Mouse (Mus musculus) spleen, embryonic (tissue): Measurements from ENCODE around the gene Orai3.

Source experiments
- CTCF ChIA-PET: fragments of 350-600 bp; sonication (Branson Sonifier 250); formaldehyde crosslinking; loops from one replicate; lab custom pipeline; 2022; lab: Charles Lee

Gene Orai3

GRCm38 (mm10) chr7:127797076-127797845 lies 27.6 kb downstream of the Orai3 start:
- CTCF ChIA-PET: no interaction called here

DNA sequence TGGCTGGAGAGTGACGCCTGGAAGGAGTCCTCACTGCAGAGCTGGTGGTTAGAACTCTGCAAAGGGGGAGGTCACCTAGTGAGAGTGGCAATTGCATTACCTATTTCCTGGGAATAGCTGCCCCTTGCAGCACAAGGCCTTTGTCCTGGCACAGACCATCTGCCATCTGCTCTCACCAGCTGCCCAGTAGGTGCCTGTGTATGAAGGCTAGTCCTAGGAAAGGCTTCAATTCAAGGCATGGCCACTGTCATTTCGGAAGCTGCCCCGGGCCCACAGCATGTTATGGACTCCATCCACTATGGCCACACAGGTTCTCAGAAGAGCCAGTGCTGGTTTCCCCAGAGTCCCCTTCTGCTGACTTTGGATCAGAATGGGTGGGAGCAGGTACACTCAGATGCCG lies 29.0 kb downstream of the Orai3 start:
- CTCF ChIA-PET: no interaction called here

DNA sequence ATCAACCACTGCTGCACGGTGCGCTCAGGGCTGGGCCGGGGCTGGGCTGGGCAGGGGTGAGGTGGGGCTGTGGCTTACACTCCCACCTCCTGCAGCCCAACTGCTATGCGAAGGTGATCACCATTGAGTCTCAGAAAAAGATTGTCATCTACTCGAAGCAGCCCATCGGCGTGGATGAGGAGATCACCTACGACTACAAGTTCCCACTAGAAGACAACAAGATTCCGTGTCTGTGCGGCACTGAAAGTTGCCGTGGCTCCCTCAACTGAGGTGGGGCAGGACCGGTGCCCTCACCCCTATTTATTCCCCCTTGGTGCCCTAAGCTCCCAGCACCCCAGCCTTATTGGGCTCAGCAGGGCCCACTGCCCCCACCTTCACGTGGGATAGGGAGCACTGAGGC lies 29.6 kb downstream of the Orai3 start:
- CTCF ChIA-PET: no interaction called here

GRCm38 (mm10) chr7:127799738-127800137 lies 30.1 kb downstream of the Orai3 start:
- CTCF ChIA-PET: no interaction called here

DNA sequence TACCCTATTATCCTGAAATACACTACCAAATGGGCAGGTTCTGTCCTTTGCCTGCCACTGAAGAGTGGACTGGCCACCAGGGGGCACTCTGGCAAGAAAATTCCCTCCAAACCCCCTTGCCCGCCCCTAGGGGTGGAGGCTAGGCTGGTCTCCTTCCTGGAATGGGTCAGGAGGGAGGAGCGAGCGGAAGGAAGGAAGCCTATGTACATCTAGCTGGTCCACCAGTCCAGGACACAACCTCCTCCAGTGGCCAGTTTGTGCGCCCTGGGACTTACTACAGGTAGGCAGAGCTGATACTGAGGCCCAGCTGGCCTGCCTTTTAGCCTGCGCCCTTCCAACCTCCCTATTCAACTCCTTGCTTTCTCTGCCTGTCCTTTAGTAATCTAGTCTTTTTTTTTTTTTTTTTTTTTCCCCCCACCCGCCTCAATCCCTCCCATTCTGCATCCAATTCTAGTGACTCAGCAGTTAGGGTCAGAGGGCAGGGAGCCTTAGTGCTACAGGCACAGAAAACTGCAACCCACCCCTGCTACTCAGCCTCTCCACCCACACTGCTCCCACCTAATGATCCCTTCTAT lies 30.9 kb downstream of the Orai3 start, which contains the start of gene Hsd3b7:
Gene Hsd3b7 (plus strand): TSS at position 170 of the 575 bp plus-strand sequence.
- CTCF ChIA-PET: interaction anchor here (0.5 to 1.2 kb wide), 7 partner anchors 8 to 159 kb away, joined by 3 to 12 read pairs (median 4); partner anchors contain the start of gene Kat8

- CTCF ChIA-PET: interaction anchor here (0.5 to 1.2 kb wide), 8 partner anchors 9 to 158 kb away, joined by 3 to 12 read pairs (median 6); partner anchors contain the start of gene Kat8
These were observed 31.5 kb downstream of the Orai3 start for GRCm38 (mm10) chr7:127801010-127801621.

GRCm38 (mm10) chr7:127802313-127802712 lies 32.7 kb downstream of the Orai3 start:
- CTCF ChIA-PET: no interaction called here

GRCm38 (mm10) chr7:127808821-127809220 lies 39.2 kb downstream of the Orai3 start:
- CTCF ChIA-PET: interaction anchor here (0.6 kb wide), 1 partner anchor 66 kb away, joined by 3 read pairs; no protein-coding TSS in a partner anchor

DNA sequence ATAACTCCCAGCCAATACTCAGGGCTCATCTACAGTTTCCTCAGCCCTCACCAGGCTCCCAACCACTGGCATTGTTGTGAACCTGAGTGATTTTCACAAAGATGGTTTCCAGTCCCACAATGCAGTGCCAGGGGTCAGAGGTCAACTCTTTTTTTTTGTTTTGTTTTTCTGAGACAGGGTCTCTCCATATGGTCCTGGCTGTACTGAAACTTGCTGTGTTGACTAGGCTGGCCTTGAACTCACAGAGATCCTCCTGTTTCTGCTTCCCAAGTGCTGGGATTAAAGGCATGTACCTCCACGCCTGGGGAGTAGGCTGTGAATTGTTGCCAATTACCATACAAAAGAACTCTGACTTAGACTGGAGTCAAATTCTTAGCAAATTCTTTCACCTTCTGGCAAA lies 40.2 kb downstream of the Orai3 start:
- CTCF ChIA-PET: no interaction called here

DNA sequence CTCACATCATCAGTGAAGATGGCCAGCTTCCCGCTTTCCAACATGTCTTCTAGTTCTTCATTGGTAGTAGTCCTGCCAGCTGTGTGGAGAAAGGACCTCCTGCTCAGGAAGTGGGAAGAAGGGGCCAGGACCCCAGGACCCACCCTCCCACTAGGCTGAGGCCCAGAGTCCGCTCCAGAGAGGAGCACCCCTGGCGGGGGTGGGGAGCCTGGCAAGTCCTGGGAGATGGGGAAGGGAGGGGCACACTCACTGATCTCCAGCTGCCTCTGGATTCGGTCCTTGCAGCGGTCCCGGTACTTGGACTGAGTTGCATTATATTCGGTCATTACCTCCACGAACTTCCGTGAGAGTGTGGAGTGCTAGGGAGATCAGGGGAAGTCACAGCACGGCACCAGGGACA lies 41.0 kb downstream of the Orai3 start:
- CTCF ChIA-PET: no interaction called here

GRCm38 (mm10) chr7:127811240-127811639 lies 41.6 kb downstream of the Orai3 start:
- CTCF ChIA-PET: no interaction called here

- CTCF ChIA-PET: no interaction called here
These were observed 42.7 kb downstream of the Orai3 start for GRCm38 (mm10) chr7:127812292-127812691.

- CTCF ChIA-PET: no interaction called here
These were observed 44.2 kb downstream of the Orai3 start for GRCm38 (mm10) chr7:127813821-127814220.

DNA sequence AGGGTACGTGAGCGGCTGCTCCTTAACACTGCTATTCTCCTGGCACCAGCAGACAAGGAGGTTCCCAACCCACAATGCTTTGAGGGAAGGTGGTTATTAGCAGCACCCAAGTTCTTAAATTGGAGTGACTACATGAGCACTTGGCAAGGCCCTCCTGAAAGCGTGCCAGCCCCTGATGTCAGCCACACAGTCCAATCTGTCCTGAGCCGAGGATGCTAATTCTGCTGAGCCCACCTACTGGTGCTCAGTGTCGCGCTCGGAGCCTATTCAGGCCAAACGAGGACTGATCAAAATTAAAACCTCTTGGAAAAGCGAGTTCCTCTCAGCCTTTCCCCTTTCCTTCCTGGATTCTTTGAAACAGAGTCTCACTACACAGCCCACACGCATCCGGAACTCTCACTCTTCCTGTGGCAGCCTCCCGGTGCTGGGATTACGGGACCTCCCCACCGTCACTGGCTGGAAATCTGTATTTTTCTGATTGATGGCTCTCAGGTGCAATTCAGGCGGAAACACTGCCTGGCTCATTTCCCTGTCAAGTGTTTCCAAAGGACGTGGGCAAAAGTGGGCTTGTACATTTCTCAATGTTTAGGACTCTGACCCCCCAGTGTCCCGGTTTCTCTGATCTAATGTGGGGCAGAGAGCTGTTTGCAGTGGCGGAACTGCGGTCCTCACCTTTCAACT lies 44.8 kb downstream of the Orai3 start:
- CTCF ChIA-PET: no interaction called here

DNA sequence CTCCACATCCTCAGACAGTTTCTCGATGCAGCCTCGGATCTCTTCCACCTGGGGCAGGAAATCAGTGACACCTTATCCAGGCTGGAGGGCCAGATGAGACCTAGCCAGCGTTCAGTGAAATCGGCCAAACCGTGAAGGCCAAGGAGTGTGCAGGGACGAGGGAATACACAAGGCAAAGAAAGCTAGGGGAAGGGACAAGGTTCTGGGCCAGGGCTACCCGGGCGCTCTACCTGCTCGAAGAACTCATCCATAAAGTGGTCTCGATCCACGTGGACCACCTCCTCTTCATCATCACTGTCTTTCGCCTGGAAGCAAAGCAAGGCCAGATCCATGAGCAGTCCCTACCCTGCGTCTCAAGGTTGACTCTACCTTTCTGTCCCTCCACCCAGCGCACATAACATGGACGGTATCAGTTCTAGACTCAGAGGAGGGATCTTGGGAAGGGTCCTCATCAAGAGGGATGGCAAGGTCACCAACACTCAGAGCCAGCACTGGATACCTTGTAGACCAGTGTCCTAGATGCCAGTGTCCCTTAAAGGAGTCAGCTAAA lies 45.6 kb downstream of the Orai3 start:
- CTCF ChIA-PET: no interaction called here

DNA sequence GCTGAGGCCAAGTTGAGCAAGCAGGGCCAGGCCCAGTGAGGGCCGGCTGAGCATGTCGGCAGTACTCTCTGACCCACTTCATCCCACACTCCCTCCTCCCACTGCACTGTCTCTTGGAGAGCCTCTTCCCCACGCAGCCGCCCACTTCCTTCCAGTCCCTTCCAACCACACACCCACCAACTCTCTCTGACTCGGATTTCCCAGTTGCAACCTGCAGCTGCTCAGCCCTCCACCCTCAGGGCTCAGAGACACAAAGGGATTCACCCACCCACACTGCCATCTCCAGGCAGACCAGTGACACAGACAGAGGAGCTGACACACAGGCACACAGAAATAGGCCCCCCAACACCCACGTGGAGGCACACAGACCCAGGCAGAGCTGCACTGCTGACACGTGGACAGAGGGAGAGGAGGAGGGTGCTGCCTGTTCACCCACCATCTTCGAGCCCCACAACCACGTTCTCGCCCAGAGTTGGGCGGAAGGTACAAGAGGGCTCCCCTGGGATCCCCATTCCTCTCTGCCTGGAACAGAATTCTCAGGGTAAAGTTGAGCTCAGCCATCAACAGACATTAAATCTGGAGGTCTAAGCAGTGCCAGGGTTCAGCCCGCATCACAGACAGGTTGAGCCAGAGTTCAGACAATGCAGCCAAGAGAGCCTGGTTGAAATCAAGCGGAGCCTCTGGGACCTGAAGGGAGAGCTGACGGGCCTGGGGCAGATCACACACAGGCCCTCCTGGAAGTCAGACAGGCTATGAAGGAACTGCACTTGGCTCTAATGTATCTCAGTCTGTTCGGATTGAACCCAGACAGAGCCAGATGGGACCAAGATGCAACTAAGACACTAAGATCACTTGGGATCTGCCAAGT lies 46.6 kb downstream of the Orai3 start:
- CTCF ChIA-PET: interaction anchor here (0.6 kb wide), 1 partner anchor 448 kb away, joined by 3 read pairs; no protein-coding TSS in a partner anchor

DNA sequence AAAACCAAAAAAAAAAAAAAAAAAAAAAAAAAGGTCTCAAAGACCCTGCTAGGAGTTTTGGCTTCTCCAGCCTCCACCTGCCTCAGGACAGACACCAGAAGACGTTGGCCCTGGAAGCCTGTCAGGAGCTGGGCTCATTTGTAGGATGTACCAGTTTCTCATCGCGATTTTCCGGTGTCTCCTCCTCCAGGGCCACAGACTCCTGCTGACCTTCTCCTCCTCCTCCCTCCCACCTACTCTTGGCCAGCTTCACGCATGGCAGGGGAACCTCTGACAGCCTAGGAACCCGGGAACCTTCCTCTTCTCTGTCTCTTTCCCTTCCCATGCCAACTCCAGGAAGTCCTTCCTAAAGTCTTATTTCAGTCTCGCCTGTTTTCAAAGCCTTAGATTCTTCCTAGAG lies 47.4 kb downstream of the Orai3 start:
- CTCF ChIA-PET: no interaction called here

DNA sequence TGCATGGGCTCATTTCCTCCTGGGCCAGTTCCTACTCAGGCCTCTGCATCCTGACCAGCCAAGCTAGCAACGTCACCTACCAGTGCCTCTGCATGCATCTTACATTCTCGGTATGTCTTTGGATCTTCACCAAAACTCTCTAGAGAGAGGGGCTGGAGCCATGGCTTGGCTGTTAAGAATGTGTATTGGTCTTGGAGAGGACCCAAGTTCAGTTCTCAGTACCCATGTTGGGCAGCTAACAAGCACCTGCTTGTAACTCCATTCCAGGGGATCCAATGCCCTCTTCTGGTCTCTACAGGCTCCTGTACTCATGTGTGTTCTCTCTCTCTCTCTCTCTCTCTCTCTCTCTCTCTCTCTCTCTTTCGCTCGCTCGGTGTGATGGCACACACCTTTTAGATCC lies 48.2 kb downstream of the Orai3 start:
- CTCF ChIA-PET: no interaction called here

DNA sequence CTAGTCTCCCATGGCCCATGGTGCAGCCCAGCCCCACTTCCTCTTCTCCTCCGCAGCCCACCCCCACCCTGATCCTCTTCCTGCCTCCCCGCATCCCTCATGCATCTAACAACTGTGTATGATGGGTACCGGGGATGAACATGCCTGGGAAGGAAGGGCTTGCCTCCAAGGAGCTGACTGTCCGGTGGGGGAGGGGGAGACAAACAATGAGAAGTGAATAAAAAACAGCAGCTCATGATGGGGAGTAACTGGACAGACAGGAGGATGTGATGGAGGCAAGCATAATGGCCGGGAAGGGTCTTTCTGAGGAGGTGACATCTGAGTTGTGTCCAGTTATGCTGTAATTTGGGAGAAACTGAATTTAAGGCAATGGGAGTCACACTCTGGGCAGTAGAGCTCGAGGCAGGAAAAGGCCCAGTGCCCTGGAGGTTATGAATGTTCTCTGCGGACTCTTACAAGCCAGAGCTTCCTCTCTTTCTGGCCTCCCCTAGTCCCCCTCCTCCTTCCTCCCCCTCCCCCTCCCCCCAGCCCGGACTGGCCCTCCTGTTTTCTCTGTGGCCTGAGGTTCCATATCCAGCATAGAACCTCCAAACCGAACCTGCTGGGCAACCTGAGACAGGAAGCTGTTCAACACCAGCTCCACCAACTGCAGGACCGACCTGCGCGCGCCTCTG lies 51.4 kb downstream of the Orai3 start:
- CTCF ChIA-PET: interaction anchor here (0.6 kb wide), 1 partner anchor 8 kb away, joined by 4 read pairs; no protein-coding TSS in a partner anchor

DNA sequence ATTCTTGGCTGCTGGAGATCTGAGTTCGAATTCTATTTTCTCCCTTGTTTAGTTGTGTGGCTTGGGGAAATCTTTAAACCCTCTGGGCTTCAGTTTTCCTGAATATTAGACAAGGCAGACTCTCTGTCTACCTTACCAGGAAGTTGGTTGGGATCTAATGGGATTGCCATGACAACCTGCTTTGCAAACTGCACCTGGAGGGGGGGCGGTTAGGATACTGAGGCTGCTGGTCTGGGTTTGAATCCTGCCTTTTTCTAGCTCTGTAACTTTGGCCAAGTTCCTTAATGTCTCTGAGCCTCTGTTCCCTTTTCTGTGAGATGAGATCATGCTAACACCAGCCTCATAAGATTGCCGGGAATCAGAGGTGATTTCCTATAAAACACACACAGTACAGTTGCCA lies 52.9 kb downstream of the Orai3 start:
- CTCF ChIA-PET: interaction anchor here (0.7 to 0.8 kb wide), 2 partner anchors 35 to 299 kb away, joined by 3 read pairs; no protein-coding TSS in a partner anchor
